Mouse (Mus musculus) layer of hippocampus, adult 11-12 months (tissue): ENCODE measurements around the gene Sgip1.

Source experiments
- DNase-seq: peaks from one replicate; pipeline ENCODE4 v3.0.0; 2022; ENCODE audit warnings: low spot score

The Sgip1 gene

GRCm38 (mm10) chr4:102840062-102840798, 99.1 kb downstream of the Sgip1 start:
- no peak for DNase-seq

- peak; percentile 42 for DNase-seq
Measured at GRCm38 (mm10) chr4:102840956-102841729, 100.0 kb downstream of the Sgip1 start.

GRCm38 (mm10) chr4:102850498-102850897, 109.4 kb downstream of the Sgip1 start:
- DNase-seq, result no peak

GRCm38 (mm10) chr4:102851161-102851560, 110.1 kb downstream of the Sgip1 start:
- DNase-seq, result no peak

- no peak for DNase-seq
Measured at GRCm38 (mm10) chr4:102852290-102852689, 111.2 kb downstream of the Sgip1 start.

DNA sequence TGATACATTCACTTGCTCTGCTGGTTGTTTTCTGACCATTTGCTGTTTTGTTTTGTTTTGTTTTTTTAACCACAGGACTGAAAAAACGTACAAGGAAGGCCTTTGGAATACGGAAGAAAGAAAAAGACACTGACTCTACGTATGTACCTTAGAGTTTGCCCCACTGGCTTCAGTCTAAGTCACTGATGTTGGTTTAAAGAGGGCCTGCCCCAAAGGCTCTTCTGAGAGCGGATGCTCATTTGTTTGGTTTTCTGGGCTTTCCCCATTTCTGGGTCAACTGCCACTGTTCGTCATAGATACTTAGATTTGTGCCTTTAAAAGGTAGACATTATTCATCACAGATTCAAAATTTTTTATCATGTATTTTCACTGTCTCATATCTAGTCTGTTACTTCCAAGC, 111.7 kb downstream of the Sgip1 start:
- DNase-seq, result no peak

- no peak for DNase-seq
Measured at GRCm38 (mm10) chr4:102853330-102854022, 112.4 kb downstream of the Sgip1 start.

DNA sequence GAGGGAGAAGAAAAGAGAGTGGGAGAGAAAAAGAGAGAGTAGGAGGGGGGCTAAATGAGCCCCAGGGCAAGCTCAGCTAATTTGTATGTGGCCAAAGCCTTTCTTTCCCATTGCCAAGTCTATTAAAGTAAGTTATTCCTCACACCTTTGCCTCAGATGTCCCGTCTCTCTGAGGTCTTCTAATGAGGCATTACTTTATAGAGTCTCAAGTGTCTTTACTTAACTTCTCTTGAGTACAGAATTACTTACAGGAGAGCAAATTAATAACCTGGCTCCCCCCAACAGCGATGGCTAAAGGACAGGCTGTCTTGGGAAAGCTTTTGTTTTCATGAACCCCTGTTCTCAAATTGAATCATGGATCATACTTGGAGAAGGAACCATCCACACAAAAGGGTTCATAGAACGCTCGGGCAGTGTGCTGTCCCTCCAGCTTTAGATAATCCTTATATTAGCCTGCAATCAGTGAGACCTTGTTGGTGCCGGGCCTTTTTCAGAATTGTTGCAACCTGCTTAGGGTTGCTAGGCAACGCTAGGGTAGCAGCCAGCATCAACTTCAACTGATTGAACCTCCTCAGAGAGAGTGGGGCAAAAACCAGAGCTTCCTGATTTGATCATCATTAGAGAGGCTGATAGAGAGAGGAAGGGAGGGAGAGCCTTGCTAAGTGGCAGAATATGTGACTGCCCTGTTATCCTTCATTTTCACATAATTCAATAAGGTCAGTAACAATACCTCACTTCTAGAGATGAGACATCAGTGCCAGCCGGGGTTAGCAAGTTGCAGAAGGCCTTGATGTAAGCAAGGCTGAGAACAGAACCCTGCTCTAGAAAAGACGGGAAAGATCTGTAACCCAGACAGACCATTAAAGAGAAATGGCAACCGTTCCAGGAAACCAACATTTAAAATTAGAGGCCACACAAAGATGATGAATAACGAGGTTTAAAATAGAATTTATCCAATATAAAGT, 114.1 kb downstream of the Sgip1 start:
- DNase-seq, result peak; percentile 42

DNA sequence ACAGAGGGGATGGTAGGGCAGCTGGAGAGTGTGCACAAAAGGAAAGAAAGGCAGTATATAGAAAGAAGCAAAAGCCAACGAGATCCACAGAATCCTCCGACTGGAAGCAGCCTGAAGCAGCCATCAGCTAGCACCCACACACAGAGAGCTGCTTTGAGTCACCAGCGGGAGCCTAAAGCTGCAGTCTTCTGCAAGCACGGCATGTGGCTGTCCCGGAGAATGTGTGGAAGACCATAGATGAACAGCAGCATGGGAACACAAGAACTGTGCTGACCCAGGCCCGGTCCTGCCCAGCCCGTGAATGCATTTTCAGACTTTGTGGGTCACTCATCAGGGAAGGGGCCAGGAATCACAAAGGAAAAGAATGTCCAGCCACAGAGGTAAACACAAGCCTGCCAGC, 115.0 kb downstream of the Sgip1 start:
- peak; percentile 55 for DNase-seq

GRCm38 (mm10) chr4:102859259-102860194, 118.4 kb downstream of the Sgip1 start:
- no peak for DNase-seq

DNA sequence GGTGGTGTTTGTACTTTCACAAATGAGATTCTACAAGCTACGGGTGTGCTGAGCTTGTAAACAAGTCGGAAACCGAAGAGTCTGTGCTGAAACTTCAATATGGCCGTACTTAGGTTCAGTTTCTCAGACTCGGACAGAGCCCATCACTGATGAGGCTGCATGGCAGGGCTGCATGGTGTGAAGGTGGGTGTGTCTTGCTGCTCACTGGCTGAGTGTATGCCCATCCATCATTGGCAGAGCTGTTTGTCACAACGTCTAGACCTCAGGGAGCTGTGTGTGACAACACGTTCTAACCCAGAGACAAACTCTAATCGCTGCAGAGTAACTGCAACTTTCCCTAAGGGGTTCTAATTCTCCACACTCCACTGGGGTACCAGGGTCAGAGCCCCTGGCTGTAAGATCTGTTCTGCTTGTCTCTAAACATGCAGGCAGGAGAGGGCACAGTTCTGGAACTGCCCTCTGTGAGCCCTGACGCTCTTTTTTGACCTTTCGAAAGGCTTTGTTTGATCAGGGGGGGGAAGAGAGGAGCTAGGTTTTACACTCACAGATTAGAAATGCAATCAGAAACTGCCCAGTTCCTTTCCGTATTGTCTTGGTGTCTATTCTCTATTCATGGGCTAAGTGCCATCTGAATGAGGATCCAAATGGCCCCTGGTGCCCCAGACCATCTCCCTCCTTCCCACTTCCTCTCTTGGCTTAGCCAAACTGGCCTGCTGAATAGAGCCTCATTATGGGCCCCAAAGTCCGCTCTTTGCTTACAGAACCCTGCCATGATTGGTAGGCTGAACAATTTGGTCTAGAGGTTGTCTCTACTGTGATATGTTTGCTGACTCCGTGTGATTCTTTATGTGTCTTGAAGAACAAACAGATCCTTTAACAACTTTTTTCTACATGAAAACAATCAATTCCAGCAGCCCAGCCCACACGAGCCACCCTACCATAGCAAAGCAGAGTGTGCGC, 121.9 kb downstream of the Sgip1 start:
- no peak for DNase-seq

DNA sequence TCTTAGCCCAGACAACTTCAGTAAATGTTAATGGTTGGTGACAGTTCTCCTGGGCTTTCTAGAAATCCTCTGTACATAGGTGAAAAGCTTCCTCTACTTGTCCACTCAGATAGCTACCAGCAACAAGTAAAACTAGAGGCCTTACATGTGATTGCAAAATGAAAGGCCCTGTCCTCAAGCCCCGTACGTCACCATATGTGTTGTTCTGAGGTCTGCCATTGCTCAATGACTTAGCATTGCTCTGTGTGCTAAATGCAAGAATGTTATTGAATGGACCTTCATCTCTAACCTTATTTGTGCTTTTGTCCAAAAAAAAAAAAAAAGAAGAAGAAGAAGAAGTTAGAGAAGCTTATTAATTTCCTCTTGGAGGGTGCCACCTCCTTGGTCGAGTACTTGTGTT, 125.4 kb downstream of the Sgip1 start:
- DNase-seq, result no peak

- DNase-seq, result no peak
Measured at GRCm38 (mm10) chr4:102871274-102871673, 130.2 kb downstream of the Sgip1 start.

DNA sequence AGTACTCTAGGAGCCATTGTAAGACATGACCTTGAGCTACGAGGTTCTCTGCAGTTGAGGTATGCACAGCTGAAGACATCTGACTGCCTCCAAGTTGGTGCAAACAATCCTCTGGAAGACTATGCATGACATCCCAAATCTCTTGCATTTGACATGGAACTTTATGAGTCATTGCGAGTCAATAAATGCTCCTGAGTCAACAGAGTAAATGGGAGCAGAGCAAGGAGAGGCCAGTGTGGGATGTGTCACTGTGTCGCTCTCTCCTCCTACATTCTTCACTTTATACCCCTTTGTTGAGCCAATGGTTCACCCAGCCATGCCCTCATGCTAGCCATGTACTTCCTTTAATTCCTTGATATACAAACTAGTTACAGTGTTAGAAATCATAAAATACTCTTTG, 142.0 kb downstream of the Sgip1 start:
- DNase-seq, result no peak

GRCm38 (mm10) chr4:102884228-102884627, 143.1 kb downstream of the Sgip1 start:
- DNase-seq, result no peak

GRCm38 (mm10) chr4:102886459-102886858, 145.4 kb downstream of the Sgip1 start:
- no peak for DNase-seq

DNA sequence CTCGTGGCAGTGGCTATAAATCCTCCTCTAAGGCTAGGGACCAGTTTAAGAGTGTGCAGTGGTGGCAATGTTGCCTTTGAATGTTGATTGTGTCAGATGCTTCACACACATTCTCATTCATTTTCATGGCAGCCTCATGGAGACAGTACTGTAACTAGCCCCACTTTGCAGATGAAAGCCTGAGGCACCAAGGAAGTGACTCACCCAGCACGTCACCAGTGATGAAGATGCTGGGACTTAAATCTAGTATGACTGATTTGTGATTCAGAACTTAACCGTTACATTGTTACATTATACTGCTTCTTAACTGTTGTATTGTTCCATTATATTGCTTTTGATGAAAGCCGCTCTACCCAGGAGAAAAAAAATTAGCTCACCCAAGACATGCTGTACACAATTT, 145.8 kb downstream of the Sgip1 start:
- no peak for DNase-seq

DNA sequence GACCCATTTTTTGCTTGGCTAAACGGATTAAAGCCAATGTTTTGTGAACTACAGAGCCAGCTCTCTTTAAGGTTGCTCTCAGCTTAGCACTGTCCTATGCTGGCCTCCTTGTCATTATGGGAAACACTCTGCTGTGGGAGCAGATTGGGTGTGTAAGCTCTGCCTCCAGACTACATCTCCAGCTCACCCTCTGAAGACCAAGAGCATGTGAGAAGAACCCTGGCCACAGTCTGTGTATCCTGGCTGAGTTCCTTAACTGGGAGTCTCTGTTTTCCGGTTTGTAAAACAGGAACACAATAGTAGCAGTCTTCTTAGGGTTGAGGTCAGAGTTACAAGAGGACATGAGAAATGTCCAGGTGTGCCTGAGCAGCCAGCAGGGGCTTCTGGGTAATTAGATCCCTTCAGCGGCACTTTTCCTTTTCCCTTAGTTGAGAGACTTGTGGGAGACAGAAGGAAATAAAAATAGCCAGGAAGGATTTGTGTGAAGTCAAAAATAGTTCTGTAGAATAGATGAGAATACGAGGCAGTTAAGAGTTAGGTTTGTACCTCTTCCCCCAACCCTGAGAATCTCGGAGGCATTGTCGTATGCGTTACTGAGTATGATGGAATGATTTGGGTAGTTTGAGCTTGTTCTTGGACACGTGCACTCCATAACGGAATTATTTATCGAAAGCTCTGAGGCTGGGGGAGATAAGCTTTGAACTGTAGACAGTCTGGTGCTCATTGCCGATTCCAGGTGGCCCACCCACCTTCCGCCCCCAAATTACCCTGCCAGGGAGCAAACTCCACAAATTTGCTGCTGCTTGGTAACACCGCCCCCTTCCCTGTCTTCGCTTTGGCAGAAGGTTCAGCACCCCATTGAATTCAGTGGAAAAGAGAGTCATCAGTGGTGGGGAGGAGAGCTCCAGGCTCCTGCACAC, 146.9 kb downstream of the Sgip1 start:
- peak; percentile 79 for DNase-seq
